Mouse (Mus musculus) lung, adult 2 months (tissue): ENCODE results near the gene Serpina5.

Experiments used
- CTCF ChIP-seq: fragments of 200-500 bp; IDR thresholded peaks from 2 replicates; pipeline ENCODE4 v1.5.1; 2011; ENCODE audit warnings: mild to moderate bottlenecking, low read length, control low read depth; ENCODE audit not compliant: insufficient read depth
- POLR2A ChIP-seq: fragments of 200-500 bp; IDR thresholded peaks from 2 replicates; pipeline ENCODE4 v1.6.1; 2011; ENCODE audit warnings: low read depth, mild to moderate bottlenecking, control low read depth, low read length, borderline replicate concordance; ENCODE audit errors: extremely low read depth

DNA sequence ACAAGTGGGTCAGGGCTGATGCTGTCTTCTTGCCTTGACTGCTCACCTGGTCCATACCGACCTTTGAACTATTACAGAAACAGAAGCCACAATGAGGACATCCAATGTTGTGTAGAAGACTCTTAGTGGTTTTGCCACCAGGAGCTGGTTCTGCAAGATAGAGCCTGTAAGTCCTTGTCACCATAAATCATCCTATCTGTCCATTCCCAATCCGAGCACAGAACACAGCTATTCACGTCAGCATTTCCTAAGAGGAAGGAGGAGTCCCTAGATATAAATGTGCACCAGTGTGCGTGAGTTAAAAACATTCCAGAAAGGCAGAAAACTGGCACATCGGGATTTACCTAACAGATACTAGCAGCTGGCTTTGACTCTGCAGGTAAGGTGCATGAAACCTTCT lies 26.8 kb downstream of the Serpina5 start, which contains the start of gene Serpina3b:
- no peak for TF ChIP-seq CTCF
- TF ChIP-seq POLR2A = no peak
